Mouse (Mus musculus): ENCODE data around the gene Exosc5.

DNA sequence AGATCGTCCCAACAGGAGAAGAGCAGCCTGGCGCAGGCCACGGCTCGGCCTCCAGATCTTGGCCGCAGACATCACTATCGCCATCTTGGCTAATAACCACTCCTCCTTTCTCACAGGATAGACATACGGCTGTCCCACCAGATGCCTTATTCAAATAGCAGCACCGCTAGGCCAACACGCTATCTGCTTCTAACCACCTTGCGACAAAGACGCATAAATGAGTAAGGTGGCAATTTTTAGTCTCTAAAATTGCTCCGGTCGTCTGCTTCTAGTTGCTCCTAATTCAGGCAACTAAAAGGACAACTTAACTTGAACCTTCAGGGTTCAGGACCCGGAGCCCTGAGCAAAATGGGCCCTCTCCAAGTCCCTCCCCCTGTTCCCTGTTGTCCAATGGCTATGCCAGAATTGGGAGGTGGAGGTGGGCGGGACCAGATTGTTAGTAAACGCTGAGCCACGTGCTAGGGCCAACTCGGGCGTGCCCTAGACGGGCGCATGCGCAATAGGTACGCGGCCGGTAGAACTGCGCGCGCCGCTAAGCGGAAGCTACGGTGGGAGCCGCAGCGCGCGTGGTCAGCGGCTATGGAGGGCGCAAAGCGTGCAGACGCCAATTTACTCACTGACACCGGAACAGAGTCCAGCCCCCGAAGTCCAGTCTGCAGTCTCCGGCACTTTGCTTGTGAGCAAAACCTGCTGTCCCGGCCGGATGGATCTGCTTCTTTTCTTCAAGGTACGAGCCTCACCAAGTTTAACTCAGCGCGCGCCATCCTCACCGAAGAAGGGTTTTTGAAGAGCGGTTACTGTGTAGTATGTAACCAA is at the start of gene Exosc5, which contains the start of gene Bckdha:
- TF ChIP-seq POLR2A (IDR thresholded peaks at IDR 0.05; ENCODE audit: low read depth, low read length) (peak; percentile 95), USF2 (conservative IDR thresholded peaks at IDR 0.05; ENCODE audit: low read depth, low read length) (no peak; the same call in 1 of the 2 replicates), CTCF (conservative IDR thresholded peaks at IDR 0.05 in 1 of 2, IDR thresholded peaks at IDR 0.05 in 1 of 2; ENCODE audit: low read depth in 2 of 2, low read length in 2 of 2) (0 out of 4 replicates have a peak, but pooled peaks of 1 of the 2 experiments have one; percentile 24), MAX (IDR thresholded peaks at IDR 0.05; ENCODE audit: low read length) (peak; percentile 100), USF1 (IDR thresholded peaks at IDR 0.05; ENCODE audit: low read depth, low read length) (peak; percentile 66), SIN3A (IDR thresholded peaks at IDR 0.05; ENCODE audit: low read length) (peak; percentile 100), ETS1 (conservative IDR thresholded peaks at IDR 0.05; ENCODE audit: low read depth, low read length) (no peak), ZNF384 (IDR thresholded peaks at IDR 0.05; ENCODE audit: low read depth, low read length) (no peak), GABPA (IDR thresholded peaks at IDR 0.05; ENCODE audit: insufficient replicate concordance, low read depth, low read length) (no peak), EP300 (IDR thresholded peaks at IDR 0.05; ENCODE audit: low read length) (no peak), TCF12 (IDR thresholded peaks at IDR 0.05; ENCODE audit: low read depth, low read length) (peak; percentile 68), NELFE (IDR thresholded peaks at IDR 0.05; ENCODE audit: low read depth, low read length) (peak; percentile 93), MAFK (IDR thresholded peaks at IDR 0.05; ENCODE audit: insufficient replicate concordance, low read length) (no peak), POLR2AphosphoS2 (IDR thresholded peaks at IDR 0.05; ENCODE audit: low read depth, low read length) (peak; percentile 38; the same call in 1 of the 2 replicates)
